Mouse (Mus musculus): ENCODE data around the gene Gm20479. TPM values are rescaled to one million over a fixed set of nuclear protein-coding genes. Genes with fewer than 3 reads are reported as not detected.
A peak's percentile ranks its signal among the peaks of the same experiment; 100 is the strongest.

Gm20479 gene
- 0.09 and 0.40 TPM in 2 replicates for polyA plus RNA-seq (2012; rRNA removed)
- polyA plus RNA-seq (2014; fragmentation: Nextera tagmentation; extraction: Ambion mirVana) = not detected in 2 replicates

- TF ChIP-seq CTCF (IDR thresholded peaks at IDR 0.05; ENCODE audit: low read depth) = no peak
- no peak for TF ChIP-seq EP300 (IDR thresholded peaks at IDR 0.05; ENCODE audit: low read depth)
- H3K9me3 ChIP-seq (ENCODE audit: control insufficient read depth, low read length) = no peaks in the 10 kb centered on the region
- ATAC-seq (ENCODE audit: insufficient read depth) = no peak
- H3K36me3 ChIP-seq (replicated peaks; ENCODE audit: control insufficient read depth, insufficient read depth, low read depth) = no peaks in the 10 kb centered on the region
- 3% methylated on average over 27 of the region's 27 CpGs for WGBS (ENCODE audit: insufficient replicate concordance)
- DNase-seq (ENCODE audit: low read depth in 3 of 3, low spot score in 3 of 3) = no peak
- H3K4me2 ChIP-seq (ENCODE audit: low read depth) = peak within 1 kb of the TSS; percentile 71
- H3K27ac ChIP-seq = no peak within 1 kb of the TSS
- H3K27me3 ChIP-seq (ENCODE audit: control insufficient read depth, insufficient read depth, low read length) = peaks cover 5% of the 10 kb centered on the region
- peak within 1 kb of the TSS; percentile 85 to 93 for H3K4me3 ChIP-seq (ENCODE audit: insufficient read depth in 1 of 2, low read depth in 2 of 2, low read length in 2 of 2)
- peaks cover 15 to 43% of the 10 kb centered on the region in 2 experiments for H3K4me1 ChIP-seq (replicated peaks; ENCODE audit: control insufficient read depth in 2 of 2, insufficient read depth in 2 of 2, low read length in 1 of 2)
- peak within 1 kb of the TSS; percentile 49 for H3K9ac ChIP-seq (replicated peaks)
Measured at GRCm38 (mm10) chr7:27356861-27357594, at the start of gene Gm20479. Gene Gm20479, minus strand, starts transcription at chr7:27357419.

- 59% methylated on average over 7 of the region's 7 CpGs for WGBS (ENCODE audit: insufficient replicate concordance)
- Histone ChIP-seq H3K9me3 (ENCODE audit: control insufficient read depth, low read length) (no peaks in the 10 kb centered on the region), H3K4me1 (replicated peaks; ENCODE audit: control insufficient read depth in 2 of 2, insufficient read depth in 2 of 2, low read length in 1 of 2) (0 out of 4 replicates have a peak, but pooled peaks cover 0 to 2% of the 10 kb centered on the region in 2 experiments), H3K4me3 (ENCODE audit: insufficient read depth in 1 of 2, low read depth in 2 of 2, low read length in 2 of 2) (no peak overlapping the region), H3K9ac (replicated peaks) (no peak overlapping the region), H3K36me3 (replicated peaks; ENCODE audit: control insufficient read depth, insufficient read depth, low read depth) (no peaks in the 10 kb centered on the region), H3K4me2 (ENCODE audit: low read depth) (no peak overlapping the region), H3K27ac (no peak overlapping the region), H3K27me3 (ENCODE audit: control insufficient read depth, insufficient read depth, low read length) (peaks cover 71% of the 10 kb centered on the region)
- no peak for ATAC-seq (ENCODE audit: insufficient read depth)
- no peak for TF ChIP-seq EP300 (IDR thresholded peaks at IDR 0.05; ENCODE audit: low read depth)
- TF ChIP-seq CTCF (IDR thresholded peaks at IDR 0.05; ENCODE audit: low read depth) = peak; percentile 51
- DNase-seq (ENCODE audit: low read depth in 3 of 3, low spot score in 3 of 3) = no peak
Measured at GRCm38 (mm10) chr7:27406481-27406880, 49.3 kb upstream of the Gm20479 start.

DNA sequence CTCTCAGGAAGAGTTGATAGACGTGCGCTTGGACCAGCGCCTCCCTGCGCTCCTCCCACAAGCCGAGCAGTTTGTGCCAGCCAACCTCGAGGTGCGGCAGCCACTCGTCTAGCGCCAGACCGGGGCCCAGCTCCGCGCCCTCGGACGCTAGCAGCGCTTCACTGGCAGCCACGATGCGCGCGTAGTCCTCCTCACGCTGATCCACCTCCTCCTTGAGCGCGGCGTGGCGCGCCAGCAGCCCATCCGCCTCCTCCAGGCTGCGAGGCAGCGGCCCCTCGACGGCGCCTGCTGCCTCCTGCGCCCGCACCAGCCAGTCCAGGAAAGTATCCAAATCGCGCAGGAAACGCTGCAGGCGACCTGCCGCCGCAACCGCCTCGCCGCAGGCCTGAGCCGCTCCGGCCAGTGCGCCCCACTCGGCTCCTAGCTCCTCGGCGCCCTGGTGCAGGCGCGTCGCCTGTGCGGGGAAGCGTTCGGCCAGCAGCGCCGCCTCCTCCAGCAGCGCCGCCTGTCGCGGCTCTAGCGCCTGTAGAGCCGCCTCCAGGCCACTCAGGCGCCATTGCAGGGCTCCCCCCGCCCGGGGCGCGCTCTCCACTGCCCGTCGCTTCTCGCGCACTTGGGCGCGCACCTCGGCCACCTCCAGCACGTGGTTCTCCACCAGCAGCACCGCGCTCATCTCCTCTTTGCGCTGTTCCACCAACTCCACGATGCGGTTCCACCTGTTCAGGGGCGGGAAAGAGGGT, 47.2 kb upstream of the Gm20479 start:
- ATAC-seq (ENCODE audit: insufficient read depth) (no peak), DNase-seq (ENCODE audit: low read depth in 3 of 3, low spot score in 3 of 3) (no peak)
- no peak overlapping the region for H3K4me2 ChIP-seq (ENCODE audit: low read depth)
- no peak for TF ChIP-seq EP300 (IDR thresholded peaks at IDR 0.05; ENCODE audit: low read depth)
- no peak for TF ChIP-seq CTCF (IDR thresholded peaks at IDR 0.05; ENCODE audit: low read depth)
- H3K9ac ChIP-seq (replicated peaks) = no peak overlapping the region
- no peaks in the 10 kb centered on the region for H3K36me3 ChIP-seq (replicated peaks; ENCODE audit: control insufficient read depth, insufficient read depth, low read depth)
- H3K4me1 ChIP-seq (replicated peaks; ENCODE audit: control insufficient read depth in 2 of 2, insufficient read depth in 2 of 2, low read length in 1 of 2) = 0 out of 4 replicates have a peak, but pooled peaks cover 0 to 2% of the 10 kb centered on the region in 2 experiments
- H3K9me3 ChIP-seq (ENCODE audit: control insufficient read depth, low read length) = no peaks in the 10 kb centered on the region
- WGBS (ENCODE audit: insufficient replicate concordance) = 6% methylated on average over 81 of the region's 81 CpGs
- no peak overlapping the region for H3K27ac ChIP-seq
- peaks cover 70% of the 10 kb centered on the region for H3K27me3 ChIP-seq (ENCODE audit: control insufficient read depth, insufficient read depth, low read length)
- no peak overlapping the region for H3K4me3 ChIP-seq (ENCODE audit: insufficient read depth in 1 of 2, low read depth in 2 of 2, low read length in 2 of 2)

GRCm38 (mm10) chr7:27402675-27403074, 45.5 kb upstream of the Gm20479 start:
- peaks cover 58% of the 10 kb centered on the region for H3K27me3 ChIP-seq (ENCODE audit: control insufficient read depth, insufficient read depth, low read length)
- TF ChIP-seq EP300 (IDR thresholded peaks at IDR 0.05; ENCODE audit: low read depth) = no peak
- TF ChIP-seq CTCF (IDR thresholded peaks at IDR 0.05; ENCODE audit: low read depth) = peak; percentile 86
- no peaks in the 10 kb centered on the region for H3K36me3 ChIP-seq (replicated peaks; ENCODE audit: control insufficient read depth, insufficient read depth, low read depth)
- no peak for ATAC-seq (ENCODE audit: insufficient read depth)
- WGBS (ENCODE audit: insufficient replicate concordance) = 9% methylated on average over 16 of the region's 16 CpGs
- no peak overlapping the region for H3K4me2 ChIP-seq (ENCODE audit: low read depth)
- peak in 1 of 3 experiments; percentile 36 for DNase-seq (ENCODE audit: low read depth in 3 of 3, low spot score in 3 of 3)
- H3K9ac ChIP-seq (replicated peaks) = no peak overlapping the region
- H3K27ac ChIP-seq = no peak overlapping the region
- H3K4me3 ChIP-seq (ENCODE audit: insufficient read depth in 1 of 2, low read depth in 2 of 2, low read length in 2 of 2) = no peak overlapping the region
- no peaks in the 10 kb centered on the region for H3K4me1 ChIP-seq (replicated peaks; ENCODE audit: control insufficient read depth in 2 of 2, insufficient read depth in 2 of 2, low read length in 1 of 2)
- no peaks in the 10 kb centered on the region for H3K9me3 ChIP-seq (ENCODE audit: control insufficient read depth, low read length)

- Histone ChIP-seq H3K4me2 (ENCODE audit: low read depth) (no peak overlapping the region), H3K36me3 (replicated peaks; ENCODE audit: control insufficient read depth, insufficient read depth, low read depth) (no peaks in the 10 kb centered on the region), H3K4me1 (replicated peaks; ENCODE audit: control insufficient read depth in 2 of 2, insufficient read depth in 2 of 2, low read length in 1 of 2) (0 out of 4 replicates have a peak, but pooled peaks cover 0 to 2% of the 10 kb centered on the region in 2 experiments), H3K9me3 (ENCODE audit: control insufficient read depth, low read length) (no peaks in the 10 kb centered on the region), H3K4me3 (ENCODE audit: insufficient read depth in 1 of 2, low read depth in 2 of 2, low read length in 2 of 2) (no peak overlapping the region), H3K27me3 (ENCODE audit: control insufficient read depth, insufficient read depth, low read length) (peaks cover 60% of the 10 kb centered on the region), H3K9ac (replicated peaks) (no peak overlapping the region), H3K27ac (no peak overlapping the region)
- 55% methylated on average over 7 of the region's 7 CpGs for WGBS (ENCODE audit: insufficient replicate concordance)
- TF ChIP-seq EP300 (IDR thresholded peaks at IDR 0.05; ENCODE audit: low read depth) (no peak), CTCF (IDR thresholded peaks at IDR 0.05; ENCODE audit: low read depth) (no peak)
- no peak for DNase-seq (ENCODE audit: low read depth in 3 of 3, low spot score in 3 of 3)
- no peak for ATAC-seq (ENCODE audit: insufficient read depth)
Measured at GRCm38 (mm10) chr7:27400545-27400944, 43.3 kb upstream of the Gm20479 start.
